Mouse (Mus musculus) ovary, postnatal 36 days (tissue): Measurements from ENCODE around the gene Wdr83.
A peak's percentile ranks its signal among the peaks of the same experiment; 100 is the strongest.

ENCODE experiments used
- DNase-seq: peaks from one replicate; pipeline ENCODE4 v3.0.0; 2022; ENCODE audit warnings: low spot score, mixed read lengths

Wdr83 gene

DNA sequence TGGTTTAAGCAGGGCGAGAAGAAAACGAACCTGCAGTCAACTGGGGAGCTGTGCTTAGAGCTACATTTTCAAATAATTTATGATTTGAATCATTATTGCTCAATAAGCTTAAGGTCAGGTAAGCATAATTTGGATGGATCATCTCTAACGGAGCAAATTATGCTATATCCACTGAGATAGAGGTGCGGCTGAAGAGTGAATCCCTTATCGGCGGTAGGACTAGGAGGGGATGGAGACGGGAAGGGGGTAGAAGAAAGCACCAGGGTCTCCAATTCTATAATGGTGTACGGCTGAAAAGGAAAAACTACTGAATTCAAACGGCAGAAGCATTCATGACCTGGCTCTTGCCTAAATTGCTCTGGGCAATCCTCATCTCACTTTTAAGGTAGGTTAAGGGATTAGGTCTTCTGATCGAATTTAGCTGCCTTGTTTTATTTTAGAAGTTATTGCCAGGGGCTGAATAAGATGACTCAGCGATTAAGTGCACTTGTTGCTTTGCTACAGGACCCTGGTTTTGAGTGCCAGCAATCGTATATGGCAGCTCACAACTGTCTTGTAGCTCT lies 45.9 kb downstream of the Wdr83 start:
- DNase-seq = no peak

- DNase-seq = peak; percentile 65
These were observed 46.3 kb downstream of the Wdr83 start for GRCm38 (mm10) chr8:85034764-85035163.

DNA sequence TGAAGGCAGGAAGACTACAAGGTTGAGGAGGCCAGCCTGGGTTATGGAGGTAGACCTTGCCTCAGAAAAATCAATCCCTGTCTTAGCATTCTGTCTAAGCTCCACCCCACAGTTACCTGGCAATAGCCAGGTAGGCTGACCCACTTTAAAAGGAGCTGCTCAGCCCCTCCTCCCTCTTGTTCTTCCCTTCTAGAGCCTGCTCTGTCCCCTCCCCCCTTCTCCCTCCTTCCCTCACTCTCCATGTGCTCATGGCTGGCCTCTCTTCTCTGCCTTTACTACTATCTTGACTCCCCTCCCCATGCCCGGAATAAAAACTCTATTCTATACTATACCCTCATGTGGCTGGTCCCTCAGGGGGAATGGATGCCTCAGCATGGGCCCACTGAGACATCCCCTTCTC lies 47.2 kb downstream of the Wdr83 start:
- DNase-seq = no peak

- no peak for DNase-seq
These were observed 48.3 kb downstream of the Wdr83 start for GRCm38 (mm10) chr8:85032622-85033311.

DNA sequence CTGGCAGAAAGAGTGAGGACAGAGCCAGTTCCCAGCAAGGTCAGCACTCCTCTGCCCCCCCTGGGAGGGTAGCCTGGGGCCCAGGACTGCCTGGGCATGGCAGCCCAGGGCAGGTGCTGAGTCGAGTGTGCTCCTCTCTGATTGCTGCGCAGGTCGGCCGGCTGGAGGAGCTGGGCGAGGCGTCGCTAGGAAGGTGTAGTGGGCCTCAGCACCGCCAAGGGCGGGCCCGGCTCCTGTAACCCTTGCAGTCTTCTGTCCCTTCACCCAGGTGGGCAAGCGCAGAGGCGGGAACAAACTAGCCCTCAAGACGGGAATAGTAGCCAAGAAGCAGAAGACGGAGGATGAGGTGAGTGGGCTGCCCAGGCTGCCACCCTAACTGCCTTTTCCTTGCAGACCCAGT lies 51.8 kb downstream of the Wdr83 start:
- DNase-seq = no peak

DNA sequence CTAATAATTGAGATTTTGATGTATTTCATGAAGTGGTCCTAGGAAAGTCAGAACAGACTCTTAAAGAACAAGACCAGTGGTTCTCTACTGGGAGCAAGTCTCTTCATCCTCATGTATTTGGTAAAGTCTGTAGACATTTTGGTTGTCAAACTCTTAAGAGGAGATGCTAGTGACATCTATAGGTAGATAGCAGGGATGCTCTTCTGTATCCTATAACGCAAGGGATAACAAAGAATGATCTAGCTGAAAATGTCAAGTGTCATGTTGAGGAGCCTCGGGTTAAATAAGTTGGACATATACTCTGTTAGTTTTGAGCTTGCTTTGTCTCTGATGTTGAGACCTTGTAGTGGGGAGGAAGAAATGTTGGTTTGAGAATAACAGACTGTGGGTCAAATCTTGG lies 53.2 kb downstream of the Wdr83 start:
- no peak for DNase-seq

DNA sequence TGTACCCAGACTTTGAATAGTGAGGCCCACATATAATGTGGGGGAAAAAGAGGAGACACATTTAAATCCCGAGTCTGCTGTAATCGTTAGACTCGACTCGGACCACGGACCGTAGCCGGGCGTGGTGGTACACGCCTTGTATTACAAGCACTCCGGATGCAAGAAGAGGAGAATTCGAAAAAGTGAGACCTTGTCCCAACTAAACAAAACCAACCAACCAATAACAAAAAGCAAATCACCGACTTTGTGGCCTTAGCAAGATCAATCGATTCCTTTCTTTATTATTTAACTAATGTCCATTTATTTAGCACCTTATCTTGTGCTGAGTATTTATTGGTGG lies 53.6 kb downstream of the Wdr83 start:
- DNase-seq = no peak

DNA sequence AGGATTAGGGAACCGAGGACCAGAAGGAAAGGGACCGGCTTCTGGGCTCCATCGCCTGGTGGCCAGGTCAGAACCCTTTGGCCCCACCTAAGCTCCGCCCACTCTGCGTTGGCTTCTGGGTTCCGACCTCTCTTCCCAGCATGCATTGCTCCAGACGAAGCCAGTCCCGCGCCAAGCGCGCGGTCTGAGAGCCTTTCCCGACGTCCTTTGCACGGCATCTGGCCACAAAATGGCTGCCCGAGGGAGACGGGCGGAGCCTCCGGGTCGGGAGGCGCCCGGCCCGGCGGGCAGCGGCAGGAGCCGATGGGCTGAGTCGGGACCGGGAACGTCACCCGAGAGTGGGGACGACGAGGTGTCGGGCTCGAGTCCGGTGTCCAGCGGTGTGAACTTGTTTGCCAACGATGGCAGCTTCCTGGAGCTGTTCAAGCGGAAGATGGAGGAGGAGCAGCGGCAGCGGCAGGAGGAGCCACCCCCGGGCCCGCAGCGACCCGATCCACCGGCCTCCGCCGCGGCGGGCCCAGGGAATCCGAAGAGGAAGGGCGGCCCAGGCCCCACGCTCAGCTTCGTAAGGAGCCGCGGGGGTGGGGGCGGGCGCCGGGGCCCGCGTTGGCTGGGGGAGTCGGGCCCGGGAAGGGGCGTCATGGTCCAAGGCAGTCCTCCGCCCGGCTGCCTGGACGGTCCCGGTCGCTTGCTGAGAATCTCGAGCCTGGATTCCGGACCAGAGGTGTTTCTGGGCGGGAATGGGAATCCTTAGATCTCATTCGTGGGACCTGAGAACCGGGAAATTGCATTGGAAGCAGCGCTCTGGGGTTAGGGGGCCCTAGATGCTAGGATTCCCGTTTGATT lies 54.2 kb downstream of the Wdr83 start, which contains the start of gene Trir:
Trir (plus strand) TSS at position 154 of the 846 bp plus-strand sequence.
- peak; percentile 96 for DNase-seq

- peak; percentile 71 for DNase-seq
These were observed 55.8 kb downstream of the Wdr83 start, which contains the start of gene Asna1 for GRCm38 (mm10) chr8:85025098-85025932. TSS of gene Asna1 (minus strand) at chr8:85025281.
